Mouse (Mus musculus) naive thymus-derived CD4-positive, alpha-beta T cell, adult 2 months (primary cell): ENCODE data around the gene Polr2e.

ENCODE experiments used
- DNase-seq: peaks from one replicate; pipeline ENCODE4 v3.0.0-alpha.2; 2011; ENCODE audit warnings: low read depth

The Polr2e gene

DNA sequence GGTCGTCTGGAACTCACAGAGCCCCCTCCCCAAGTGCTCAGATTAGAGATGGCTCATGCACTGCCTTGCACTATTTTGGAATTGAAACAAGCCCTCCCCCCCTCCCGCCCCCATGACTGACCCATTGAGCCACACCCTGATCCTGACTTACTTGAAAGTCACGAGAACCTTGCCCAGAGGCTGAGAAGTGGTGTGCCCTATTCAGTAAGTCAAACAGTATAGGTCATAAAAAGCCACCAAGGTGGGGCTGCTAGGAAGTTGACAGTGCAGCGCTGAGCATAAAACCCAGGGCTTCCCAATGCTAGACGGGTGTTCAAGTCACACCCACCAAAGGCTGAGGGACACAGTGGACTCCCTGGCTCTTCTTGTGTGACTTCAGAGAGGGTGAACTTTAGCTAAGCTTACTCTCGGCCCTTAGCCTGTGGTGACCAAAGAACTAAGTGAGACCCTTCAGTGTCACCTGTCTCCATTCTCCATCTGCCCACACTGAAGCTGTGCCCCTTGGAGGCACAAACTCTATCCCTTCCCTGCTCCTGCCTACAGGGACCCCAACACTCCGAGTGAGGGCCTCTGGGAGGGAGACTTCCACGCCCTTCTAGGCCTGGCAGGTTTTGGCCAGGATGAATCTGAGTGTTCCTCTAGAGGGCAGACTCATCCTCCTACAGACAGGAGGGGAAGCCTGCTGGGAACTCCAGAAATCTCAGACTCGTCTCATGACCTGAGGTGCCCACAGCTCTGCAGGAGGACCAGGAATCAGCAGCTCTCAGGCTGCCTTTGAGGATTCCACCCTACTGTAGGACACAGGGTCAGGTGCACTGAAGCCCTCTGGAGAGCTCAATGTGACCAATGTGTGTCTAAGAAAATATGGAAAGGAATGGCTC lies 5.8 kb downstream of the Polr2e start:
- peak; percentile 52 for DNase-seq

DNA sequence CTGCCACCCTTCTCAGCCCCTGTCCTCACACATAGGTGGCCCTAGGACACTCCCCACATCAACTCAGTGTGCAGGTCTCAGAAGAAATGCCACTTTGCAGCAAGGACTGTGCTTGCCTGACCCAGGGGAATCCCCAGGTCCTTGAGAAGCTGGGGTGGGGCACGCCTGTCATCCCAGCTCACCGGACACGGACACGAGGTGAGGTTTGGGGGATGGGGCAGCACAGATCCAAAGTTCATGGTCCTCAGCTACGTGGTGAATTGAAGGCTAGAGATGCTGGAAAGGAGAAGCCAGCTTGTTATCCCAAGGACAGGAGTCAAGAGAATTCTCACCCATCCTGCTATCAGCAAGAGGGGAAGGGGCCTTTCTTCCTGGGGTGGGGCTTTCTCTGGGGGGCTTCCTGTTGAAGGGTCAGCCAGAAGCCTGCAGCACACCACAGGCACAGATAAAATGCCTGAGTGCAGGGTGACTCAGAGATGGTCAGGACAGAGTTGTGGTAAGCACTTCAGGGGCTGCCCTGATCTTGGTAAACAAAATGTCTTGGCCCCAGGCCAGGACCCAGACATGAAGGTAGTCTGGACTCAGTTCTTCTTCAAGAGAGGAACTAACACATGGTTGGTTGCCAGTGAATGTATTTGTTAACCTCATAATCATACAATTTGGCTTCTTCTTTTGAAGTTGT lies 6.7 kb downstream of the Polr2e start:
- peak; percentile 76 for DNase-seq

DNA sequence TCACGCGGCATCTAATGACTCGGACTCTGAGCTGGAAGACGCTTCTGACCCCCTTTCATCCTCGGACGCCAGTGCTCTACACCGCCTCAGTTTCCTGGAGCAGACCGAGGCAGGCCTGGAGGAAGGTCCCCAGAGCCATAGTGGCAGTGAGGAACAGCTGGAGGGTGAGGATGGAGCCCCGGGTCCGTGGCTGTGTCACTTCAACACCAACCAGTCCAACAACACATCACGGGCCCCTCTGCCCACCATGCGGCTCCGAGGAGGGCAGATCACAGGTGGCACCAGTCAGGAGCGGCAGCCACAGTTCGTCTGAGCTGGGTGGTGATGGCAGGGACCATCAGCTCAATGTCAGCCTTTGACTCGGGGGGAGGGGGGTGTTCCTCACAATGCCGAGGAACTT lies 8.9 kb downstream of the Polr2e start:
- no peak for DNase-seq

DNA sequence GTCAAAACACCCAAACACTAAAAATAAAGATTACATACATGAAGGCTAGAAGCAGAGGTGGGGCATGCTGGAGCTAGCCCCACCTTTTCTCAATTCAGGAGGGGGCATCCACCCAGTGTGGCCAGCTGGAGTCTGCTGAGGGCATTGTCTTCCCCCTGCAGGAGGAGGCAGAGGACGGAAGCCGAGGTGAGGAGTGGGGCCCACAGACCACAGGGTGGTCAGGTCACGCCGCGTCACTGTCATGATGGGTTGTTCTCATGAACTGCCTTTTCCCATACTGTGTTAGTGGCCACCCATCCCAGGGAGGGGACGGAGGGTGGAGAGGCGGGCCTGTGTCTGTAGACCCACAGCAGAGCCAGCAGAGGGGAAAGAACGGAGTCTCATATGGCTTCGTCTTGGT lies 9.4 kb downstream of the Polr2e start:
- no peak for DNase-seq

DNA sequence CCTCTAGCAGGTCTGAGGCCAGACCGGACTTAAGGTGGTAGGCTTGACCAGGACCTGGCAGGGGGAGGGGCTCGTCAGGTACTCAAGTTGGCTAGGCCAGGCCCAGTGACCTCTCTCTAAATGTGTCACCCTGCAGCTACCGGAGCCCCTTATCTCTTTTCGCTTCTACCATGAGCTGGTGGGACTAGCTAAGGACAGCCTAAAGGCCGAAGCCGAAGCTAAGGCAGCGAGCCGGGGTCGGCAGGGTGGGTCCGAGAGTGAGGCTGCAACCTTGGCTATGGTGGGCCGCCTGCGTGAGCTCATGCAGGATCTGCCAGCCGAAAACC lies 11.1 kb downstream of the Polr2e start:
- no peak for DNase-seq

DNA sequence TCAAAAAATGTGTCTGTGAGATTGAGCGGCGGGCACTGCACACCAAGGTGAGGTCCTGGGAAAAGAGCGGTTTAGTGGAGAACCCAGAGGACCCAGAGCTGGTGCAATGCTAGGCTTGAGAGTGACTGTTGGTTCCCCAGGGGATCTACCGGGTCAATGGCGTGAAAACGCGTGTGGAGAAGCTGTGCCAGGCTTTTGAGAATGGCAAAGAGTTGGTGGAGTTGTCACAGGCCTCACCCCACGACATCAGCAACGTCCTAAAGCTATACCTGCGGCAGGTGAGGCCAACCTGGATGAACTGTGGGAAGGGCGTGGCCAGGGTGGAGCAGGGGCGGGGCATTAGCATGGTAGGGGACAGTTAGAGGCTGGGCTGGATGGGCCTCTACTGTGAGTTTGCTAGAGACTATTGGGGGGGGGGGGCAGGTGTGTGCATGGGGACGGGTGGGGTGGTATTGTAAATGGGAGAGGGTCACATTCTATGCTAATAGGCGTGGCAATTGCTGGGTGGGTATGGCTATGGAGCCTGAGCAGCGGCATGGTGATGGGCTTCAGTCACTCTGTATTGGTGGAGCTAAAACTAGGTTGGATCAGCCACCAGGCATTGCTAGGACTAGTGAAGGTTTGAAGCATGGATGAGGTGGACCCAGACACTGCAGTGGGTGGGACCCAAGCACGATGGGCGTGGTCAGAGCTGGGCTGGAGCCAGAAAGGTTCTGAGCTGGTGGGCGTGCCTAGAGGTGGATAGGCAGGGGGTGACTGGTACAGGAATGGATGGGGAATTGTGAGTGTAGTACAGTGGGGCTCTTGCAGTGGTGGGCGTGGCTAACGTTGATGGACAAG lies 11.7 kb downstream of the Polr2e start:
- DNase-seq, result no peak

DNA sequence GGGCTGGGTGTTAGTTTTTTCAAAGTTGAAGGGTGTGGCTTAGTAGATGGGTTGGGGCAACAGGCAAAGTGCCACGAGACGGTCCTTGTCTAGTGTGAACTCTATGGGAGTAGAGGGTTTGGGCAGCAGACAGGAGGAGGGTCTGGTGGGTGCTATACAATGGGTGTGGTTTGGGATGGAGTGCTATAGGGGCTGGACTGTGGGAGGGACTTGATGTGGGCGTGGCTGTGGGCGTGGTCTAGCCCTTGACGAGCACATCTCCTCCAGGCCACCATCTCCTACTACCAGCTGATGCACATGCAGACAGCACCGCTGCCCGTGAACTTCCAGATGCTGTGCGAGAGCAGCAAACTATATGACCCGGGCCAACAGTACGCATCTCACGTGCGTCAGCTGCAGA lies 13.7 kb downstream of the Polr2e start:
- DNase-seq, result peak; percentile 67

DNA sequence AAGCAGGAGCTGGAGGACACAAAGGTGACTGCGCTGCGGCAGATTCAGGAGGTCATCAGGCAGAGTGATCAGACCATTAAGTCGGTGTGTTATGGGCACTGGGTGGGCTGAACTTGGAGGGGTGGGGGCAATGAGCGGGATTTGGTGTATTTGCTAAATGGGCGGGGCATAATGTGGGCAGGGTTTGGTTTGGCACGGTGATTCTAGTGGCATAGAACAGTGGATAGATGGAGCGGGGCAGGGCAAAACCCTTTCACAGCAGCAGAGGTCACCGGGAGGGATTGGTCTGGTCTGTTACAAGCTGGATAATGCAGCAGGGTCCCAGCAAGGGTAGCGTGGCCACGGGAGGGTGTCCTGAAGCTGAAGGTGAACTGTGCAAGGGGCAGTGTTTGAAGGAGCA lies 14.1 kb downstream of the Polr2e start:
- DNase-seq, result no peak

DNA sequence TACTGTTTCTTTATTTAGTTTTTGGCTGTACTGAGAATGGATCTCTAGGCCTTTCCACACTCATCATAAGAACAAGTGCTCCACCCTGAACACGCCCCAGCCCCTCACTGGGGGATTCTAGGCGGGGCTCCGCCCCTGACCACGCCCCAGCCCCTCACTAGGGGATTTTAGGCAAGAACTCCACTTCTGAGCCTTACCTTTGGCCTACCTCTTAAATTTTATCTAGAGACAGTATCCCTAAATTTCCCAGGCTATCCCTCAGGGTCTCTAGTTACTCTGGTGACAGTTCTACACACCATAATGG lies 14.6 kb downstream of the Polr2e start:
- no peak for DNase-seq

DNA sequence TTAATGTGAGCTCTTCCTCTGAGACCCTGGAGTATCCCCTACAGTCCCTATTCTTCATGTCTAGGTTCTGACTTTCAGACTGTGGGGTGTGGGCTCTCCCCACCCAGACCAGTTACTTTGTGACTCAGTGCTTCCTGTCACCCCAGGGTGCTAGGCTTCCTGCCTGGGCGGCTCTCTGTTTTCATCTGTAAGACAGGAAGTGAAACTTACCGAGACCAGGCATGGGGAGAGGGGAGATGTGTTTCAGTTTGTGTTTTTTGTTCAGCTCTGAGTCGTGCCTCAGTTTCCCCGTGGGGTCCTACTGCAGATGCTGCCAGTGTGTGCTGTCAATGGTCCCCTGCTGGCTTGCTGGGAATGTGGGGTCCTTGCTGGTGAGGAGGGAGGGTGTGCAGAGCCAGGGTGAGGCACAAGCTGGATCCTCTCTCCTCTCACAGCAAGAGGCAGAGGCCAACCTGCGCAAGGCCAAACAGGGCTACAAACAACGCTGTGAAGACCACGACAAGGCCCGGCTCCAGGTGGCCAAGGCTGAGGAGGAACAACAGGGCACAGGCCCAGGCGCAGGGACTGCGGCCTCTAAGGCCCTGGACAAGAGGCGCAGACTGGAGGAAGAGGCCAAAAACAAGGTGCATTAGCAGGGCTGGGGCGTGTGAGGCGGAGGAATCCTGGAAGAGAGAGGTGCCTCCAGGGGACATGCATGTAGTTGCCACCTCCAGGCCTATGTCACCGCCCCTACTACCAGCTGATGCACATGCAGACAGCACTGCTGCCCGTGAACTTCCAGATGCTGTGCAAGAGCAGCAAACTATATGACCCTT lies 15.2 kb downstream of the Polr2e start:
- DNase-seq, result peak; percentile 89

DNA sequence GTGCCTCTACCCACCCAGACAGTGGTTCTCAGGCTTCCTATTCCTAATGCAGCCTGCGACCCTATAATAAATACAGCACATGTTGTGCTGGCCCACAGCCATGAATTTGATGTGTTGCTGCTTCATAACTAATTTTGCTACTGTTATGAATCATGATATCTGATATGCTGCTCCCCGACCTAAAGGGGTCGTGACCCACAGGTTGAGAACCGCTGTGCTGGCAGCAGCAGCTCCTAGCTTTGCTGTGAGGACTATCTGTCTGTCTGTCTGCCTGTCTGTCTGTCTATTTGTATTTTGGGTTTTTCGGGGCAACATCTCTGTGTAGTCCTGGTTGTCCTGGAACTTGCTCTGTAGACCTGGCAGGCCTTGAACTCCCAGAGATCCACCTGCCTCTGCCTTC lies 15.8 kb downstream of the Polr2e start:
- no peak for DNase-seq

DNA sequence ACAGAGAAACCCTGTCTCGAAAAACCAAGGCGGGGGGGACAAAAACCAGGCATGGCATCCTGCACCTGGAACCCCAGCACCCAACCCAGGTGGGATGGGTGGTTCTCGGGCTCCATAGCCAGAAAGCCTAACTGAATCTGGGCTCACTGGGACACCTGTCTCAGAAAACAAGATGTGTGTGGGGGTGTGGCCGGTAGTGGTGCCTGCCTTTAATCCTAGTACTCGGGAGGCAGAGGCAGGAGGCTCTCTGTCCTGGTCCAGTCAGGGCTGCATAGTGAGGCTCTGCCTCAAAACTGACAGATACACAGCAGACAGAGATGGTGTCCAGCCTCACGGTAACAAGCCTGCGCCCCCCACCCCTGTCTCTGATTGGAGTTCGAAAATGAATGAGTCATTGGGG lies 16.8 kb downstream of the Polr2e start:
- peak; percentile 45 for DNase-seq

DNA sequence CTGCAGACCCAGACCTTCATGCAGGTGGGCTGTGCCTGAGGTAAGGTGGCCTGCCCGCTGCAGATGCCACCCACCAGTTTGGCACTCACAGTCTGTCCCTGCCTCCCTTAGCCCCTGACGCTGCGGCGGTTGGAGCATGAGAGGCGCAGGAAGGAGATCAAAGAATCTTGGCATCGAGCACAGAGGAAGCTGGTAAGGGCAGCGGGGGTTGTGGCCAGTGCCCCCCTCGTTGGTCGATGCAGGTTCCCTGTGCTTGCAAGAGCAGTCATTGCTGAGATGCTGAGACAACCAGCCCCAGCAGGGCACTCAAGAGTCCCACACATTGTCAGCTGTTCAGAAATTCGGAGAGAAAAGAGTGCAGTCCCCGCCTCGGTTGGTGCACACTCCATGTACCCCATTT lies 17.4 kb downstream of the Polr2e start:
- DNase-seq, result peak; percentile 80

DNA sequence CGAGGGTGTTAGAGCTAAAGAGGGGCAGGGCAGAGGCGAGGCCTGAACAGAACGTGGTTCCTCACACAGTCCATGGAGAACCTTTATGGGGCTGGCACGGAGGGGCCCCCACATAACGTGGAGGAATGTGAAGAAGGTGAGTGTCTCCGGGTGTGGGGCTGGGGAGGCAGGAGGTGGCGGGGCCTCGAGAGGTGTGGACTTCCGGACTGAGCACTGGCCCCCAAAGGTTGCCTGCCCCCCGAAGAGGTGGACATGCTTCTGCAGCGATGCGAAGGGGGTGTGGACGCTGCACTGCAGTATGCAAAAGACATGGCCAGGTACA lies 18.3 kb downstream of the Polr2e start:
- peak; percentile 39 for DNase-seq

DNA sequence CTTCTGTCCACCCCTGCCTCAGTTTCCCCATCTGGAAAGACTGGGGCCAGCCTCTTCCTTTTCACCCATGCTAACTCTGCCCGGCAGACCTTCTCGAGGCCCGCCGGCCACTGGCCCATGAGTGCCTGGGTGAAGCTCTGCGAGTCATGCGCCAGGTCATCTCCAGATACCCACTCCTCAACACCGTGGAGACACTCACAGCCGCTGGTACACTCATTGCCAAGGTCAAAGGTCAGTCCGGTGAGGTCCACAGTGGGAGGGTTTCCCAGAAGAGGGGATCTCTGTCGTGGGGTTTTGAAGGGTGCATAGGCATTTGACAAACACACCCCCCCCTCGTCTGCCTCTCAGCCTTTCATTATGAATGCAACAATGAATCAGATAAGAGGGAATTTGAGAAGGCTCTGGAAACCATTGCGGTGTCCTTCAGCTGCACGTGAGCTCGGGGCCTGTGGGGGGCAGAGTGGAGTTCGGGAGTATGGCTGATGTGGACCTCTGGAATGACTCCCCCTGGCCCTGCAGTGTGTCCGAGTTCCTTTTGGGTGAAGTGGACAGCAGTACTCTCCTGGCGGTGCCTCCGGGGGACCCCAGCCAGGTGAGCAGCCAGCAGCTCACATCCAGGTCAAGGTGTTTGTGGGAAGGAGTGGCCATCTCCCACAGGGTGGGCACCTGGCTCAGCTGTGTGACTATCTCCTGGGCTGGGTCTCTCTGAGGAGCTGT lies 18.8 kb downstream of the Polr2e start:
- peak; percentile 37 for DNase-seq

DNA sequence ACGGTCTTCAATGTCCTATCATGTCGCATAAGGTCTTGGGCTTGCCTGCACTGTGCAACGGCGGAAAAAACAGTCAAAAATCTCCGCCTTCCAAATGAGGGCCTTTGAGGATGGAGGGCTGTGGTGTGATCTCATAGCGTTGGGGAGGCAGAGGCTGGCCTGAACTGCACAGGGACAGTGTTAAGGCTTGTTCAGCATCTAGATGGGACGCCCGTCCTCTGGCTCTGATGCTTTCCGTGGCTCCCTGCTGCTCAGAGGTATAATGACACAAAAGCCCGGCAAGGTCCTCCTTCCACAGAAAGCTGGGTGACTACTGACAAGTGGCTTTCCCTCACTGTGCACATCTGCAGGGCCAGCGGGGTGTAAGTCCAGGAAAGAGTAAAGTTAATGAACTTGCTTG lies 19.4 kb downstream of the Polr2e start:
- DNase-seq, result peak; percentile 56

DNA sequence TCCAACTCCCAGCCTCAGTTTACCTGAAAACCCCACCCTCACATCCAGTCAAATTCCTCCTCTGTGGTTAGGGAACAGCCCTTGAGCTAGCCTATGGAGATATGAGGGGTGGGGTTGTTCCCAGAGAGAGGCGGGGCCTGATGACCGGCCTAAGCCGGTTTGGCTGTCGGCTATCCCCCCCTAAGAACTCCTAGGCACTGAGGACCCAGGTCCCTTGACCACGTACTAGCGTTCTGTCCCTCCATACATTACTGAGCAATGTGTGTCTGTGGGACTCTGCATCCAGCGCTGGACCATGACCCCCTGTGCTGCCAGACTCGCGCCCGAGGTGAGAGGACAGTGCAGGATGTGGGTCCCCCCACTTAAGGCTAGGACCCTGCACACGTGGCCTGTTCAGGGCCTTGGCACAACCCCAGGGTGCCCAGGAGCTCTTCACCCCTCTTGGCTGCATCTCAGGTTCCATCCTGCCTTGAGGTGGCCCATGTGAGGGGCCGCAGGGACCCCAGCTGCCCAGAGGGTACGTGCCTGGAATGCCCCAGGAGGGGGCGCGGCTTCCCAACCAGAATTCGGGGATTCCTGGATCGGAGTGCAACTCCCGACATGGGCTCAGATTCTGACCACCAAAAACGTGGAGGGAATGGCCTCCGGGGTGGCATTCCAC lies 20.0 kb downstream of the Polr2e start:
- peak; percentile 34 for DNase-seq

DNA sequence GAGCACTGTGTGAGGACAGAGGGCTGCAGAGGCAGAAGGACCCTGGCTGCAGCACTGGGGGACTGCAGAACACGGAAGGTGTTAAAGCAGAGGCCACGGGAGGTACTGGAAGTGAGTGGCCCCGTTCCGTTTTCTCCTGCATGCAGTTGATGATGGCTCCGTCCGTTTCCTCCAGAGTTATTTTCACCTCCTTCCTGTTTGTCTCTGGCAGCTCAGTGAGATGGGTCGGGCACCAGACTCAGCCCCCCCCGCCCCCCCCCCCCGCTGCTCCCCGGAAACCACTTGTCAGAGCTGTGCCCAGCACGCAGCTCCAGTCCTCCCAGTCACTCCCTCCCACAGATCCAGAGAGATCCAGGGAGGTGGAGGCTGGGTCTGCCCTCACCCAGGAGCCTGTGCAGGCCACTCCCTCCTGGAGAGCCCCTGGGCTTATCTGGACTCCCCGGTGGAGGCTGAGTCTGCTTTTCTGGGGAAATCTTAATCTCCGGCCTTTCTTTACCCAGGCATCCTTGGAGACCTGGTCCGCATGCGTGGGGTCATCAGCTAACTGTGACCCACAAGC lies 20.8 kb downstream of the Polr2e start:
- peak; percentile 83 for DNase-seq

DNA sequence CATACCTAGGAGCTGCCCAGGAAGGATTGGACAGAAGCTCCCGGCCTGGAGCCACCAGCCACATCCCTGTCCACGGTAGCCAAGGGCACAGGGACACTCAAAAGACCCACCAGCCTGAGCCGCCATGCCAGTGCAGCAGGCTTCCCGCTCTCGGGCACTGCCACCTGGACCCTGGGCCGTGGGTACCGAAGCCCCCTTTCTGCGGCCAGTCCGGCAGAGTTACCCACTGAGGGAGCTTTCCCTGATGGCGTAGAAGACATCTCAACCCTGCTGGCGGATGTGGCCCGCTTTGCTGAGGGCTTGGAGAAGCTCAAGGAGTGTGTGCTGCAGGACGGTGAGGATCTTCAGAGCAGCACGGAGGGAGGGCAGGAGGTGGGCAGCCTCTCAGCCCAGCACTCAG lies 21.8 kb downstream of the Polr2e start:
- DNase-seq, result peak; percentile 71

DNA sequence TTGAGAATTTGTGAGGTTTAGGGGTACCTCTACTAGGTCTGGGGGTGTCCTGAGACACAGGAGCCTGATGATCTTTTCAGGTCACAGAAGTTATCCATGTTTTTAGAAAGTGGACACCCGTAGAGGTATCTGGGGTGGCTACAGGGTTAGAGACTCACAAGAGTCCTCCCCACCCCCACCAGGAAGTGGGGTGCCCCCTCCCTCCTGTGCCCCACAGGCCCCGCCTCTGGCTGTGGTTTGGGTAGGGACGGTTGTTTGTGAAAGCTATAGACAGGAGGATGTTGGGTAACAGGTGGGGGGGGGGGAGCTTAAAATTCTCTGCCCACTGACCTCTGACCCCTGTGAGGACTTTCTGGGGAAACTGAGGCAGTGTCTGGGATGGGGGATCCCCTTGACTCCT lies 22.2 kb downstream of the Polr2e start:
- peak; percentile 93 for DNase-seq

DNA sequence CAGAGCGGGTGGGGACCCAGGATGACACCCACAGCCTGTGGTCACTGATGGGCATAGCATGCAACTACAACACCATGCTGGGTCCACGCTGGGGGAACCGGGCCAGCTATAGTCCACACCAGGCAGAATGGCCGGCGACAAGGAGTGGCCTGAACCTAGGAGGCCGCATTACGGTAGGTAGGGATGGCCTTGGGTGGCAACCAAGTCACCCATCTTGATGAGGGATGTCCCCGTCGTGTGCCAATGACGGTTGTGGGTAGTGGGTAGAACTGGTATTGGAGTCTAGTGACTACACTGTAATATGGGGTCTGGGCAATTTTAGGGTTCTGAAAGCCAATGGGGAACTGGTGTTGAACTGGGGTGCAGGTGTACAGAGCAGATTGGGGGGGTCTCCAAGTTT lies 22.7 kb downstream of the Polr2e start:
- DNase-seq, result peak; percentile 66
